Mouse (Mus musculus) olfactory bulb, adult 2 months (tissue): Measurements from ENCODE around the gene Ptprt.

Source experiments
- CTCF ChIP-seq: fragments of 200-500 bp; IDR thresholded peaks from 2 replicates; pipeline ENCODE4 v1.5.1; 2012; ENCODE audit warnings: low read depth, mild to moderate bottlenecking, low read length, moderate library complexity; ENCODE audit not compliant: insufficient read depth
- POLR2A ChIP-seq: fragments of 200-500 bp; IDR thresholded peaks from 2 replicates; pipeline ENCODE4 v1.6.1; 2012; ENCODE audit warnings: mild to moderate bottlenecking, low read depth, low read length, moderate library complexity; ENCODE audit not compliant: insufficient read depth

- no peak for TF ChIP-seq CTCF
- no peak for TF ChIP-seq POLR2A
These were observed 531.1 kb downstream of the Ptprt start for GRCm38 (mm10) chr2:162129896-162130295.
